Mouse (Mus musculus): ENCODE measurements around the gene Set. TPM values are rescaled to one million over a fixed set of nuclear protein-coding genes. Genes with fewer than 3 reads are reported as not detected.
A peak's percentile ranks its signal among the peaks of the same experiment; 100 is the strongest.

The Set gene
- polyA plus RNA-seq, 1 experiment from 2014 or later = 218 TPM

- 78% methylated on average over 7 of the region's 7 CpGs for WGBS
- no peak overlapping the region for H3K9ac ChIP-seq (ENCODE audit: low read length)
These were observed 15.7 kb downstream of the Set start for GRCm38 (mm10) chr2:30072875-30073274.

GRCm38 (mm10) chr2:30073285-30073684 is 16.1 kb downstream of the Set start:
- Histone ChIP-seq H3K4me1 (ENCODE audit: control insufficient read depth in 2 of 2, insufficient read depth in 2 of 2, low read length in 2 of 2) (peaks cover 5 to 9% of the 10 kb centered on the region in 2 experiments), H3K4me3 (ENCODE audit: control insufficient read depth in 1 of 2, insufficient read depth in 1 of 2, low read depth in 1 of 2, low read length in 2 of 2) (no peak overlapping the region), H3K27me3 (ENCODE audit: control insufficient read depth, insufficient read depth, low read length) (no peaks in the 10 kb centered on the region), H3K9me3 (ENCODE audit: control insufficient read depth, low read length) (no peaks in the 10 kb centered on the region), H3K36me3 (ENCODE audit: control insufficient read depth, insufficient read depth, low read length) (peaks cover 48% of the 10 kb centered on the region), H3K27ac (replicated peaks in 1 of 2; ENCODE audit: control insufficient read depth in 1 of 2, insufficient read depth in 1 of 2, low read depth in 2 of 2, low read length in 2 of 2) (no peak overlapping the region), H3K9ac (ENCODE audit: low read length) (no peak overlapping the region), H3K4me2 (ENCODE audit: low read length) (no peak overlapping the region)
- WGBS = 80% methylated on average over 3 of the region's 3 CpGs
- no peak for ATAC-seq (ENCODE audit: insufficient number of reproducible peaks, insufficient read depth, low FRiP score, low read depth)

More at GRCm38 (mm10) chr2:30072875-30073274, 15.7 kb downstream of the Set start:
- no peak overlapping the region for H3K4me2 ChIP-seq (ENCODE audit: low read length)
- ATAC-seq (ENCODE audit: insufficient number of reproducible peaks, insufficient read depth, low FRiP score, low read depth) = no peak
- H3K4me3 ChIP-seq (ENCODE audit: control insufficient read depth in 1 of 2, insufficient read depth in 1 of 2, low read depth in 1 of 2, low read length in 2 of 2) = no peak overlapping the region
- no peaks in the 10 kb centered on the region for H3K27me3 ChIP-seq (ENCODE audit: control insufficient read depth, insufficient read depth, low read length)
- peaks cover 52% of the 10 kb centered on the region for H3K36me3 ChIP-seq (ENCODE audit: control insufficient read depth, insufficient read depth, low read length)
- no peaks in the 10 kb centered on the region for H3K9me3 ChIP-seq (ENCODE audit: control insufficient read depth, low read length)
- H3K4me1 ChIP-seq (ENCODE audit: control insufficient read depth in 2 of 2, insufficient read depth in 2 of 2, low read length in 2 of 2) = peaks cover 5 to 9% of the 10 kb centered on the region in 2 experiments
- no peak overlapping the region for H3K27ac ChIP-seq (replicated peaks in 1 of 2; ENCODE audit: control insufficient read depth in 1 of 2, insufficient read depth in 1 of 2, low read depth in 2 of 2, low read length in 2 of 2)

- WGBS = 74% methylated on average over 3 of the region's 3 CpGs
- no peaks in the 10 kb centered on the region for H3K27me3 ChIP-seq (ENCODE audit: control insufficient read depth, insufficient read depth, low read length)
- peaks cover 7 to 8% of the 10 kb centered on the region in 2 experiments for H3K4me1 ChIP-seq (ENCODE audit: control insufficient read depth in 2 of 2, insufficient read depth in 2 of 2, low read length in 2 of 2)
- peaks cover 25% of the 10 kb centered on the region for H3K36me3 ChIP-seq (ENCODE audit: control insufficient read depth, insufficient read depth, low read length)
- H3K4me3 ChIP-seq (ENCODE audit: control insufficient read depth in 1 of 2, insufficient read depth in 1 of 2, low read depth in 1 of 2, low read length in 2 of 2) = no peak overlapping the region
- H3K9me3 ChIP-seq (ENCODE audit: control insufficient read depth, low read length) = no peaks in the 10 kb centered on the region
- no peak for ATAC-seq (ENCODE audit: insufficient number of reproducible peaks, insufficient read depth, low FRiP score, low read depth)
- no peak overlapping the region for H3K27ac ChIP-seq (replicated peaks in 1 of 2; ENCODE audit: control insufficient read depth in 1 of 2, insufficient read depth in 1 of 2, low read depth in 2 of 2, low read length in 2 of 2)
- no peak overlapping the region for H3K4me2 ChIP-seq (ENCODE audit: low read length)
- no peak overlapping the region for H3K9ac ChIP-seq (ENCODE audit: low read length)
These were observed 18.4 kb downstream of the Set start for GRCm38 (mm10) chr2:30075625-30076024.

GRCm38 (mm10) chr2:30076439-30076838 is 19.3 kb downstream of the Set start:
- Histone ChIP-seq H3K4me3 (ENCODE audit: control insufficient read depth in 1 of 2, insufficient read depth in 1 of 2, low read depth in 1 of 2, low read length in 2 of 2) (no peak overlapping the region), H3K27ac (replicated peaks in 1 of 2; ENCODE audit: control insufficient read depth in 1 of 2, insufficient read depth in 1 of 2, low read depth in 2 of 2, low read length in 2 of 2) (no peak overlapping the region), H3K4me1 (ENCODE audit: control insufficient read depth in 2 of 2, insufficient read depth in 2 of 2, low read length in 2 of 2) (peaks cover 7 to 8% of the 10 kb centered on the region in 2 experiments), H3K27me3 (ENCODE audit: control insufficient read depth, insufficient read depth, low read length) (no peaks in the 10 kb centered on the region), H3K9me3 (ENCODE audit: control insufficient read depth, low read length) (no peaks in the 10 kb centered on the region), H3K4me2 (ENCODE audit: low read length) (no peak overlapping the region), H3K36me3 (ENCODE audit: control insufficient read depth, insufficient read depth, low read length) (peaks cover 27% of the 10 kb centered on the region), H3K9ac (ENCODE audit: low read length) (no peak overlapping the region)
- 93% methylated on average over 8 of the region's 9 CpGs for WGBS
- no peak for ATAC-seq (ENCODE audit: insufficient number of reproducible peaks, insufficient read depth, low FRiP score, low read depth)

GRCm38 (mm10) chr2:30076959-30077358 is 19.8 kb downstream of the Set start:
- Histone ChIP-seq H3K27ac (replicated peaks in 1 of 2; ENCODE audit: control insufficient read depth in 1 of 2, insufficient read depth in 1 of 2, low read depth in 2 of 2, low read length in 2 of 2) (peak overlapping the region in 1 of 2 experiments; percentile 1; a peak in 1 of 4 replicates), H3K9me3 (ENCODE audit: control insufficient read depth, low read length) (no peaks in the 10 kb centered on the region), H3K4me3 (ENCODE audit: control insufficient read depth in 1 of 2, insufficient read depth in 1 of 2, low read depth in 1 of 2, low read length in 2 of 2) (no peak overlapping the region), H3K4me1 (ENCODE audit: control insufficient read depth in 2 of 2, insufficient read depth in 2 of 2, low read length in 2 of 2) (peaks cover 7 to 8% of the 10 kb centered on the region in 2 experiments), H3K9ac (ENCODE audit: low read length) (no peak overlapping the region), H3K36me3 (ENCODE audit: control insufficient read depth, insufficient read depth, low read length) (peaks cover 23% of the 10 kb centered on the region), H3K4me2 (ENCODE audit: low read length) (peak overlapping the region; percentile 94), H3K27me3 (ENCODE audit: control insufficient read depth, insufficient read depth, low read length) (no peaks in the 10 kb centered on the region)
- 0 out of 2 replicates have a peak, but pooled peaks have one; percentile 5 for ATAC-seq (ENCODE audit: insufficient number of reproducible peaks, insufficient read depth, low FRiP score, low read depth)
- WGBS = 63% methylated on average over 6 of the region's 6 CpGs

- Histone ChIP-seq H3K4me1 (ENCODE audit: control insufficient read depth in 2 of 2, insufficient read depth in 2 of 2, low read length in 2 of 2) (peaks cover 7 to 8% of the 10 kb centered on the region in 2 experiments), H3K4me3 (ENCODE audit: control insufficient read depth in 1 of 2, insufficient read depth in 1 of 2, low read depth in 1 of 2, low read length in 2 of 2) (peak within 1 kb of the TSS; percentile 55 to 86), H3K4me2 (ENCODE audit: low read length) (peak within 1 kb of the TSS; percentile 94), H3K36me3 (ENCODE audit: control insufficient read depth, insufficient read depth, low read length) (peaks cover 17% of the 10 kb centered on the region), H3K27ac (replicated peaks in 1 of 2; ENCODE audit: control insufficient read depth in 1 of 2, insufficient read depth in 1 of 2, low read depth in 2 of 2, low read length in 2 of 2) (peak within 1 kb of the TSS; percentile 85 to 88), H3K27me3 (ENCODE audit: control insufficient read depth, insufficient read depth, low read length) (no peaks in the 10 kb centered on the region), H3K9me3 (ENCODE audit: control insufficient read depth, low read length) (no peaks in the 10 kb centered on the region), H3K9ac (ENCODE audit: low read length) (peak within 1 kb of the TSS; percentile 75)
- under 1% methylated on average over 51 of the region's 53 CpGs for WGBS
- peak; percentile 62 for ATAC-seq (ENCODE audit: insufficient number of reproducible peaks, insufficient read depth, low FRiP score, low read depth)
These were observed 20.5 kb downstream of the Set start, which contains the start of gene Pkn3 for GRCm38 (mm10) chr2:30077502-30078348. Pkn3 (plus strand) TSS chr2:30077684.

GRCm38 (mm10) chr2:30078349-30078712 is 21.2 kb downstream of the Set start:
- Histone ChIP-seq H3K4me2 (ENCODE audit: low read length) (peak overlapping the region; percentile 94), H3K4me3 (ENCODE audit: control insufficient read depth in 1 of 2, insufficient read depth in 1 of 2, low read depth in 1 of 2, low read length in 2 of 2) (peak overlapping the region; percentile 55 to 86; a peak in 3 of 4 replicates), H3K27ac (replicated peaks in 1 of 2; ENCODE audit: control insufficient read depth in 1 of 2, insufficient read depth in 1 of 2, low read depth in 2 of 2, low read length in 2 of 2) (peak overlapping the region; percentile 70 to 85), H3K9me3 (ENCODE audit: control insufficient read depth, low read length) (no peaks in the 10 kb centered on the region), H3K4me1 (ENCODE audit: control insufficient read depth in 2 of 2, insufficient read depth in 2 of 2, low read length in 2 of 2) (peaks cover 7 to 8% of the 10 kb centered on the region in 2 experiments), H3K9ac (ENCODE audit: low read length) (peak overlapping the region; percentile 75), H3K36me3 (ENCODE audit: control insufficient read depth, insufficient read depth, low read length) (peaks cover 12% of the 10 kb centered on the region), H3K27me3 (ENCODE audit: control insufficient read depth, insufficient read depth, low read length) (no peaks in the 10 kb centered on the region)
- 27% methylated on average over 10 of the region's 10 CpGs for WGBS
- peak; percentile 45 for ATAC-seq (ENCODE audit: insufficient number of reproducible peaks, insufficient read depth, low FRiP score, low read depth)

Data from heart, embryonic 14.5 days (tissue).